Mouse (Mus musculus): ENCODE results near the gene Tpi1.
A peak's percentile ranks its signal among the peaks of the same experiment; 100 is the strongest.
"Not testable (repeated sequence)": the region's sequence is repeated elsewhere in the genome, so short reads cannot be mapped to it uniquely, and the experiment has no call there.

Tpi1 gene

DNA sequence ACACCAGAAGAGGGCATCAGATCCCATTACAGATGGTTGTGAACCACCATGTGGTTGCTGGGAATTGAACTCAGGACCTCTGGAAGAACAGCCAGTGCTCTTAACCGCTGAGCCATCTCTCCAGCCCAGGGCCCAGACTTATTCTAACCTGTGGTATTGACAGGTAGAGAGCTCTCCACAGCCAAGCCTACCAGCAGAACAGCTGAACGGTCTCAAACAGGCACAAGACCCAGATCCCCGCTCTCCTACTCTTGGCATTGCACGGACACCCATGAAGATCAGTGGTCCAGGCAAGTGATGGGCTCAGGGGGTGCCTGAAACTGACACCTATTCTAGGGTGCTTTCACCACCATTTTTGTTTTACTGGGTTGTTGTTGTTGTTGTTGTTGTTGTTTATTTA, 17.1 kb upstream of the Tpi1 start:
- DNase-seq (ENCODE audit: low read depth, low spot score): not testable (repeated sequence)

DNA sequence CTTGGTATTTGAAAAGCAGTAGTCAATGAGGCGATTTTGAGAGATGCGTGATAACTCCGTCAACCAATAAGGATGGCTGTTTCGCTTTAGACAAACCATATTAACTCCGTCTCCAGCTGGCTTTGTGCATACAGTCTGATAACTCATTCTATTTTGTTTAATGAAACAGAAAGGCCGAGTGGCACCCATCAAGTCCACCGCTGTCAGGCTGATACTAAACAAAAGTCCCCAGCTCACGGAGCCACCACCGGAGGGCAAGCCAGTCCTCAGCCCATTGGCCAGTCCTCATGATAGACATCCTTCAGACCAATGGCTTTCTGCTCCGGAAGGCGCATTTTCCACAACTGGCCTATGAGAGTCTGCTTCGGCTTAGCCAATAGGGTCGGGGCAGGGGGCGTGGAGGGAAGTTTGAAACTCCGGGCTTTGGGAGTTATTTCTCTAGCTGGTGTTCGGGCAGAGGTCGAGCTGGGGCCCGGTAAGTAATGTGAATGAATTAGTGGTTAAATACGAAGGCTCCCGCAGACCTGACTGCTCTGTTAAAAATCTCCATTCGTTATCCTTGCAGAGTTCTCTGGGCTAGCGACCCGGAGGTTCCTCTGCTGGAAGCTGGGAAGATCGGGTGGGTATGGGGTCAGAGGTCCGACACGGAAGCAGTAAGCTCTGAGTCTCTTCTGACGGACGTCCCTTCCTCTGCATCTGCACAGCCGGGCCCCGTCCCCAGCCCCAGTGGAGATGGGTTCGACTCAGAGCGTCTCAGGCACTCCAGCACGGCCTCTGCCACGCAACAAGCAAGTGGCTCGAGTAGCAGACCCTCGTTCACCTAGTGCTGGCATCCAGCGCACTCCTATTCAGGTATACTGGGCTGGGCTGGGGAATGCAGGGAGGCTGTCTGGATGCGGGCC, 16.0 kb upstream of the Tpi1 start:
- peak; percentile 99 for DNase-seq (ENCODE audit: low read depth, low spot score)

DNA sequence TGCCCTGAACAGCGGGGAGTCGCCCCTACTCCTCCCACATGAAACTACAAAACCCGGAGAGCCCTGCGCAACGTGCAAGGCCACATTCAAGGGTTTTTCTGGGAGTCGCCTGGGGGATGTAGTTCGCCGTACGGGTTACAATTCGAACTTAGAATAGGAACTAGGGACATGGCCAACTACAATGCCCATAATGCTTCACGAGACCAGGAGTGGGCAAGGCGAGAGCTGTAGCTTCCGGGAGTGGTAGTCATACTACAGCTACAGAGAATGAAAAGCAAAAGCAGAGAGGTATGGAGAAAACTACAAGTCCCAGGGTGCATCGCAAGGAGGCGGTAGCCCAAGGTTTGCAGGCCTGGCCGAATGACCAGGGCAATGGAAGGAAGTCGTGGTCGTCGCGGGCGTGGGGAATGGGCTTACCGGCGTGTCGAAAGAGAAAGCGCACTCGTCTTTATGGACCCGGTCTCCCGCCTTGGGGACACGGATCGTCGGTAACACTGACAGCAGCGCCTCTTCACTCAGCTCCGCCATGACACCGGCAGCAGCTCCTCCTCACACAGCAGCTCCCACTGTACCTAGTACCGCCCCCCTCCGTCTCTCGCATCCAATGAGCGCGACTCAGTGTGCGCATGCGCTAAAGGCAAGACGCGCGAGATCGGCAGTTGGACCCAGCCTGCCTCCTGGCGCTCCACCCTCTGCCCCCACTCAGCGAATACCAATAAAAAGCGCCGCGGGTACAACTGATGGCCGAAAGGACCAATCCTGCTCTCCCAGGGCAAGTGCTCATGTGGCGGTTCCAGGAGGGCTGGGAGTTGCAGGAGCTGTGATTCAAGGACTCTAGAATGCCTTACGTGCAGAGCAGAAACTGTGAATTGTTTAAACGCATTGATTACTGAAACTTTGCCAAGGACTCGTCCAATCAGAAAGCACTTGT, 15.0 kb upstream of the Tpi1 start, which contains the start of the genes Usp5 and Cdca3:
Gene Usp5, minus strand, starts transcription at position 617 of the 931 bp plus-strand sequence.
Gene Cdca3, plus strand, starts transcription at position 680 of the 931 bp plus-strand sequence.
- DNase-seq (ENCODE audit: low read depth, low spot score): peak; percentile 100

DNA sequence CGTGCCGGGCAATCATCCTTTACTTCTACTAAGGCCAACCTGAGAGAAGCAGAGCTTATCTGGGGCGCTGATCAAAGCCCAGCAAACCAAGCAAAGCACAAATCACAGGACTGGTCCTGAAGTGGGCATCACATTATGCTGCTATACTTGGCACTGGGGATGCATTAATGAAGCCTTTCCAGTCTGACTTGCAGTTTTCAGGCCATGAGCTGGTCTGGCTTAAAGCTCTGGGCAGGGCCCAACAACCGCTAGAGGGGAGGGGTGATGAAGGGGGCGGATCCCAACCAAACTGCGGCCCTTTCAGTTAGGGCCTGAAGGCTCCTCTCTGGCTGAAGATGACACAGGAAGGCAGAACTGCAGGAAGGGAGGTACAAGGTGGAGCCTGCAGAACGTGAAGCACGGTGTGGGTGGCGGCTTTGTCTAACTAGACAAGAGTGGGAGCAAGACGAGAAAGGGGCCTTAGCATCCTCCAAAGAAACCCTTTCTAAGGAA, 14.1 kb upstream of the Tpi1 start:
- peak; percentile 65 for DNase-seq (ENCODE audit: low read depth, low spot score)

DNA sequence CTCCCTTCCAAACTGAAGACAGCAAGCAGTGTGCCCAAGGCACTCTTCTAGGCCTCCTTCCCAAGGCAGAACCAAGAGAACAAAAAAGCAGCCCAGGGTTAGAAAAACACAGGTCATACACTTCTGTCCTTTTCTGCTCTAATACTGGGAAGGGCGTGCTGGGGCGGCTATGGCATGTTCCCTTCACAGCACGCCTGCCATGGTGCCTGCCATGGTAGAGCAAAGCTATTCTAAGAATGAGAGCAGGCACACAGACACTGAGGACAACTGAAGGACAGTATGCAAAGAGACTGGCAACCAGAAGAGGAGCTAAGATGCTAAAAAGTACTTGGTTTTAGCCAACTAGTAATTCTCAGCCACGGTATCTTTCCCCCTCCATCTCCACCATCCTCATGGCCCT, 8.0 kb upstream of the Tpi1 start:
- DNase-seq (ENCODE audit: low read depth, low spot score): no peak

DNA sequence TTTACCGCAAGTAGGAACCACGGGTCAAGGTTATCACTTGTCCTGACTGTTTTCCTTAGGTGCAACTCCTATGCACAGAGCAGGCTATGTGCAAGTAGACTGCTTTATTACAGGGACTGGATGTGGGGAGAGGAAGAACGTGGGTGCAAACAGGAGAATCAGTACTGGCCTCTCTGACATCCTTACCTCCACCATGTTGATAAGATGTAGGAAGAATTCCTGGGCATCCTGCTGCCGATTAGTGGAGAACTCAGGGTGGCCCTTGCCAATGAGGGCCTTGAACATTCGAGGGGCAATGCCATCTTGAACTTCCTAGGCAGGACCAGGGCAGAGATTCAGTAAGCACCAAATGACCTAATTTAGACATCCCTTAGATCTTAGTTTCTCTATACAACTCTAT, 6.8 kb upstream of the Tpi1 start:
- no peak for DNase-seq (ENCODE audit: low read depth, low spot score)

DNA sequence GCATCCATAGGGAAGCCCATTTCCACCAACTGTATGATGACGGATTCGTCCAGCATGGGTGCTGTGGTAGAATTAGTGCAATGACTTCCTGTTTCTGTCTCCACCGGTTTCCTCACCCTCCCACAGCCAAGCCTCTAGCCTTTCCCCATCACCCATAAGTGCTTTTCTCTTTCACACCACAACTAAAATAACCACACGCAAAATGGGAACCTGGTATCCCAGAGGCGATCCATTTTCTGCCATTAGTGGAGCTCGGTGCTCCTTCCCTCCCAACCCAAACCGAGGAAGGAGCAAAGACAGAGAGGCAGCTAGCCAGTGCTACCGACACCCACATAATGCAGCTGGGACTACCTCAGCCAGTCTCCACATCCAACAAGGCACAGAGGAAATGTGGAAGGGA, 3.9 kb upstream of the Tpi1 start:
- peak; percentile 53 for DNase-seq (ENCODE audit: low read depth, low spot score)

DNA sequence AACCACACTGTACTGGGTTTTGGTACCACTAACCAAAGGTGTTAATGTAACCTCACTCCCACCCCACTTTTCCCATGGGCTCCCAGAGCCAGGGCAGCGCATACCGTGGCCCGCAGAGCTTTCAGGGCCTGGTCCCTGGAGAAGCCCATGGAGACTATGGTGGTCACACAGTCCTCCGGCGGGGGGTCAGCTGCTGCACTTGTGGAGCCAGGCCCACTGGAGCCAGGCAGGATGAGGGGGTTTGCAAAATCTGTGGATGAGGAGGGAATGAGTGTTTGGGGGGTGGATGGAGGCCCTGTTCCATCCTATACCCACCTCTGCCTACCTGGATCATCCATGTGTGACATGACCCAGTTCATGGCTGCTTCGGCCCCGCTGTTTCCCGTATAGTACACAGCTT, 3.5 kb upstream of the Tpi1 start:
- DNase-seq (ENCODE audit: low read depth, low spot score): no peak

DNA sequence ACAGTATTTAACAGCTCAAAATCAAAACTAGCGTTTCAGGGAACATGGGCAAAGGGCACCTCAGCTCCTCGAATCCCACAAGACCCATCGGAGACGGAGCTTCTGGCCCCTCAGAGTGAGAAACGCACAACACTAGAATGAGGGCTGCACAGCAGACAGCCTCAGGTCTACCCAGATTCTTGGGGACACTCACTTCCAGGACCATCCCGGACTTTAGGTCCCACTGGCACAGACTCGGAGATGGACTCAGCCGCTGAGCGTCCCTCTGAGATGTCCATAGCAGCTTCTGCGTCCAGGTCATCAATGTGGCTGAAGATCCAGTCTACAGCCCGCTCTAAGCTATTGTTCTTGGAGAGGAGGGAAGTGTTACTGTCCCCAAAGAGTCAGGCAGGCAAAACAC, 3.0 kb upstream of the Tpi1 start:
- DNase-seq (ENCODE audit: low read depth, low spot score): no peak

DNA sequence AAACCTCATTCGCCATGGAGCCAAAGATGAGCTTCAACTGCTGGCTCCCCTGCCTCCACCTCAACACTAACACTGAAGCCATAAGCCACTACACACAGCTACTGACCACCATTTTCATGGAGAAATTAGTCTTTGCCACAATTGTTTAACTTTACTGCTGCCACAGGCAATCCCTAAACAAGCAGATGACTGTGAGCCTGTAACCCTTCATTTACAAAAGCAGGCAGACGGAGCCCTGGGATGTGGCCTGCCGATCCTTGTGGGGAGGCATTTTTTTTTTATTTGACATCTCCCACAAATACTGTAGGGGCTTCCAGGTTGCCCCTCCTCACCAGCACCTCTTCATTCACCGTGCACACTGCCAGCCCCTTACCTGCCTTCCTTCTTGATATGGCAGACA, 2.5 kb upstream of the Tpi1 start:
- DNase-seq (ENCODE audit: low read depth, low spot score): no peak

DNA sequence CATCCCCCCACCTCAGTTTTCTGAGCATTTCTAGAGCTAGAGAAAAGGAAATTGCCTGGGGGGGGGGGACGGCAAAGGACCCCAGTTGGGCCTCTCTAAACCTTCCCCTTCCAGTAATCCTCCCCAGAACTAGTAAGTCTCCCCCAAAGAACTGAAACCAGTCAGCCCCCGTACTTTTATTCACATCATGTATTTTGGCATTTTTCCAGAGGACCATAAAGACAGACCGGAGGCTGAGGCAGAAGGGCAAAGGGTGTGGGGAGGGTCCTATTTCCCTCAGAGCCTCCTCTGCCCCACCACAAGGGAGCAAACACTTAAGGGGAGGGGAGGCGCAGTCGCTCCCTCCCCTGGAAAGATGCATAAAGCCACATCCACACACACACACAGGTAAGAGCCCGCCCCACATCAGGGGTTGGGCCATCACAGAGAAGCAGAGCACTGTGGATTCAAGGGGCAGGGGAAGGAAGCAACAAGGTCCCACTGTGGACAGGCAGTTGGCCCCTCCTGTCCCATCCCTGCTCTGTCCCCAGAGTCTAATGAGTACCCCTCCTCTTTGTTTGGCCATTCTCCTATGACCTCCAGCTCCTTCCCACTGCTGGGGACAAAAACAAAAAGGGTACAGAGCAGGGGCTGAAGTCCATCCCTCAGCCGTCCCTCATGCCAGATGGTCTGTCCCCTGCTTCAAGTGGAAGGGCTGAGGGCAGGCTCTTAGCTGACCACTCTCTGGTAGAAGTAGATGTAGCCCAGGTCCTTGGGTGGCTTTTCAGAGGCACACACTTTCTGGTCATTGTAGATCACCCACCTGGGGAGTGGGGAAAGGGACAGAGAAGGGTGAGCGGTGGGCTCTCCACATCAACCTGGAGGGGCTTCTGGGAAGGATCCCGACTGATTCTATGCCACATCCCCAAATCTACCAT, 1.0 kb upstream of the Tpi1 start:
- DNase-seq (ENCODE audit: low read depth, low spot score): no peak

DNA sequence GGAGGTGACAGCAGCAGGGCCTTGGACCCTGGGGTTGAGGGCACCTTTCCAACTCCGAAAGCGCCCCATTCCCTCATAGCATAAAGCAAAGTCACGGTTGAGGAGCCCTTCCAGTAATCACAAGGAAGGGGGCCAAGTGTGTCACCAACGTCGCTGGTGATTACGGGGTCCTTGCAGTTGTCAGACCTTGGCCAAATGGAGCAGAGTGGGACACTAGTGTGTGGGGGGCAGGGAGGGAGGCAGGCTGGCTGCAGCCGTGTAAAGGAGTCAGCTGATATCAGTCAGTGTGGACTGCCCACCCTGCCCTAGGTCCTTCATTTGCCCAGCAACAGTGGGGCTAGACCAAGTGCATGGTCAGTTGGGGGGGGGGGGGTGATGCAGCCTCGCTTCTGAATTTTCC, 352 bp upstream of the Tpi1 start:
- DNase-seq (ENCODE audit: low read depth, low spot score): no peak

DNA sequence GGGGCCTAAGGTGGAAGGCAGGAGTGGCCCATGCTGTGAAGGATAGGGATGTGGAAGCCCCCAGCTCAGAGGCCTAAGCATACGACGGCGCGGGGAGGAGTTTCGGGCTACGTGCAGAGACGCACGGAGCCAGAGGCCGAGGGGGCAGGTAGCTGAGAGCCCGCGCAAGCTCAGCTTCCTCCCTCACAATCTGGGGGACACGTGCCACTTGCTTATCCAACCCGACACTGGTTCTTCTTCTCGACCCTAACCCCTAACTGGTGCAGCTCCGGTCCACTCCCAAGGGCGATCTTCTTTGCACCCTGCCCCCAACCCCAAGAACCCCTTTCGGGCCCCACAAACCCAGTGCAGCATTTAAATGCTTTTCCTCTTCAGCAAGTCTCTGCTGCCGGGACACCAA, 600 bp downstream of the Tpi1 start:
- DNase-seq (ENCODE audit: low read depth, low spot score): peak; percentile 93

DNA sequence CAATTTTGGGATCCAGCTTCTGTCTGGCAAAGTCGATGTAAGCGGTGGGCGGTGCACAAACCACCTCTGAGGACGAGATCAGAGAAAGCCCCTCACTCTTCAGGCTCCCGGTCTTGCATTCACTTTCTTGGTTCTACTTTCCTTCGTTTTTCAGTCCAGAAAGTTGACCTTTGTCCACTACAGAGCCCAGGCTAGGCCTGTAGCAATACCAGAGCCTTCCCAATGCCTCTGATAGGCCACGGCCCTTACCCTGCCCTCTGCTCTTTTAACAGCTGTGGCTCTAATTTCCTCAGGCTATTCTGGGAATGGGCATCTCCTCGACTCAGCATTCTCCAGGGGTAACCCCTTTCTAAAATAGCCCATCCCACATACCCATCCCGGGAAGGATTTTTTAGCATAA, 1.2 kb downstream of the Tpi1 start:
- no peak for DNase-seq (ENCODE audit: low read depth, low spot score)

DNA sequence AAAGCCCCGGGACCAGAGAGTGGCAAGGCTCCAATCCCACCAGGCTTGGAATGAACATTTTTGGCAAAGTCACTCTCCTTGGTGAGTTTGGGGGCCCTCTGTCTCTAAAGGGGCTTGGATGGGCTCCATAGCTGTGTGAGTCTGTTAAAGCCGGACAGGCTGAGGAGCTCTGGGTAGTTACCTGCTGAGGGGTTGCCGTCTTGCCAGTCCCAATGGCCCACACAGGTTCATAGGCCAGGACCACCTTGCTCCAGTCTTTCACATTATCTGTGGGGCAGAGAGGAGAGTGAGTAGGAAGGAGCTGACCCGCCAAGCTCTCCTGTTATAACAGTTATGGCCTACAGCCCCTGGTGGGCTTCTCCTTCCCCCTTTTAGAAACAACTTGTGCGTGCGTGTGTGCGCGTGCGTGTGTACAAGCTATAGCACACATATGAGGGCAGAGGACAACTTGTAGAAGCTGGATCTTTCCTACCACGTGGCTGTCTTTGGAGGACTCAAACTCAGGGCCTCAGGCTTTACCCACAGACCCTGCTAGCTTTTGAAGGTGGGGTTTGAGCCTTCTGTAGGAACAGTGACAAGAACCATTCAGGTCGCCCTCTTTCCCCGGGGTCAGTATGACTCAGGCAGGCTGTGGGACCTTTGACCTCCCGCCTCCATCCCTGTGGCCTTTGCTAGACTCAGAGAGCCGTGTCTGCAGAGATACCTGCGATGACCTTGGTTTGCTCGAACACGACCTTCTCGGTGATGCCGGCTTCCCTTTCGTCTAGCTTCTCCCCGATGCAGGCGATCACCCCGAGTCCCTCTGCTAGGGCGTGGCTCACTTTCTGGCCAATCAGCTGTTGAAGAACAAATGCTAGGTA, 2.2 kb downstream of the Tpi1 start:
- no peak for DNase-seq (ENCODE audit: low read depth, low spot score)

DNA sequence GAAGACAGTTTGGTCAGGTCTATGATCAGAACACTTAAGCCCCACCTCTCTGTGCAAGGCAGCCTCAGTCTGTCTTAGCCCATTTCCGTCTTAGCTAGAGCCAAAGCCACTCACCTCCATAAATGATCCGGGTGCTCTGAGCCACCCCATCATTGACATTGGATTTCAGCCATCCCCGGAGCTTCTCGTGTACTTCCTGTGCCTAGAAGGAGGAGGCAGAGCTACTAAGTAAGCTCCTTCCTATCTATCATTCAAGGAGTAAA, 2.8 kb downstream of the Tpi1 start:
- DNase-seq (ENCODE audit: low read depth, low spot score): no peak

DNA sequence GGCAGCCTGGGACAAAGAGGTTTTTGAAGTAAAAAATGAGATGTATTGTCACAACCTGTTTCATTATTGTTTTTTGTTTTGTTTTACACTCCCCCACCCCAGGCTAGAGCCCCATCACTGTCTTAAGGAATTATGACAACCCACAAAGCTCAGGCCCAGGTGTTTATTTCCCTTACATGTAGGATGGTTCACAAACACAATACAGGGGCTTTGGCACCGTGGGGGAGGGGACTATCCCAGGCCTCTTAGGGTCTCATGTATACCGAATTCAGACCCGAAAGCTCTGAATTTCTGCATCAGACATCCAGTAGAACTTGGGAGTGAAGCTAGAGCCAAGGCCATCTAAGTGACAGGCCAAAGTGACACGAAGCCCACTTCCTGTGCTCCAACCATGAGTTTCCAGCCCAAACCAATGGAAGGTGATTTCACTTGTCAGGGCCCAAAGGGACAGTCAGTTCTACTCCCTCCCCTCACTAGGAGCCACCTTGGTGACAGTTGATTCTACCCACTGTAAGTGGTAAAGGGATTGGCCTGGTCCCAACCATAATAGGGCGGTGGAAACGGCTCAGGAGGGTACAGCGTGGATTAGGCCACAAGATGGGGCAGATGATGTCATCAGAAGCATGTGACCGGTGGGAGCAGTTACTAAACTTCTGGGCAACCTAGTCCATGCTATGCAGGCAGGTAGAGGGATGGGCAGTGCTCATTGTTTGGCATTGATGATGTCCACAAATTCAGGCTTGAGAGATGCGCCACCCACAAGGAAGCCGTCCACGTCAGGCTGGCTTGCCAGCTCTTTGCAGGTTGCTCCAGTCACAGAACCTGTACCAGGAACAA, 3.3 kb downstream of the Tpi1 start:
- DNase-seq (ENCODE audit: low read depth, low spot score): not testable (repeated sequence)

DNA sequence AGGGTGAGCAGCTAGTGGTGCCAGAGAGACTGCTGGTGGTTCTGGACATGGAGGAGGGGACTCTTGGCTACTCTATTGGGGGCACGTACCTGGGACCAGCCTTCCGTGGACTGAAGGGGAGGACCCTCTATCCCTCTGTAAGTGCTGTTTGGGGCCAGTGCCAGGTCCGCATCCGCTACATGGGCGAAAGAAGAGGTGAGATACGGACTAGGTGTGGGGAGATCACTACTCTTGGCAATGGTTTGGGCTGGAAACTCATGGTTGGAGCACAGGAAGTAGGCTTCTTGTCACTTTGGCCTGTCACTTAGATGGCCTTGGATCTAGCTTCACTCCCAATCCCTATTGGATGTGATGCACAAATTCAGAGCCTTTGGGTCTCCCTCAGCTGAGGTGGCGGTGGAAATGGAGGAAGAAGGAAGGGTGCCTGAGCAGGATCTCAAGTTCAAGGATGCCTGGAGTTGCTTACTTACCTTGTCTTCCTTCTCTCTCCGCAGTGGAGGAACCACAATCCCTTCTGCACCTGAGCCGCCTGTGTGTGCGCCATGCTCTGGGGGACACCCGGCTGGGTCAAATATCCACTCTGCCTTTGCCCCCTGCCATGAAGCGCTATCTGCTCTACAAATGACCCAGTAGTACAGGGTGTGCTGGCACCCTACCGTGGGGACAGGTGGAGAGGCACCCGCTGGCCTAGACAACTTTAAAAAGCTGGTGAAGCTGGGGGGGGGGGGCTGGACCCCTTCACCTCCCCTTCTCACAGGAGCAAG, 4.1 kb downstream of the Tpi1 start:
- DNase-seq (ENCODE audit: low read depth, low spot score): no peak
